Mouse (Mus musculus) adrenal gland, postnatal 14 days (tissue): ENCODE results near the gene Gm10972. TPM values are rescaled to one million over a fixed set of nuclear protein-coding genes. Genes with fewer than 3 reads are reported as not detected.
A peak's percentile ranks its signal among the peaks of the same experiment; 100 is the strongest.
"Not testable (repeated sequence)": the region's sequence is repeated elsewhere in the genome, so short reads cannot be mapped to it uniquely, and the experiment has no call there.

ENCODE experiments used
- DNase-seq: peaks from one replicate; pipeline ENCODE4 v3.0.0; 2021; ENCODE audit warnings: mixed read lengths
- long read RNA-seq, 2 experiments: library from polyadenylated mRNA; stranded (forward); transcript quantifications; one replicate each; pipeline ENCODE4 v2.0.0; 2021
- total RNA-seq: library from RNA; stranded (reverse); gene quantifications from 2 replicates; pipeline ENCODE4 v1.2.3, GENCODE M21; 2021

Gene Gm10972
- not detected in 2 replicates for total RNA-seq
- long read RNA-seq, experiment 1, result 0 reads
- long read RNA-seq, experiment 2, result 0 reads

- not testable (repeated sequence) for DNase-seq
Measured at GRCm38 (mm10) chr3:94642495-94643162, at the start of gene Gm10972. Gene Gm10972 (plus strand): TSS chr3:94643112.

- DNase-seq, result no peak
Measured at GRCm38 (mm10) chr3:94595871-94596287, 47.0 kb upstream of the Gm10972 start.

GRCm38 (mm10) chr3:94597224-94597779, 45.6 kb upstream of the Gm10972 start:
- DNase-seq, result no peak

GRCm38 (mm10) chr3:94601959-94602358, 41.0 kb upstream of the Gm10972 start:
- peak; percentile 70 for DNase-seq

- DNase-seq, result no peak
Measured at GRCm38 (mm10) chr3:94609621-94610020, 33.3 kb upstream of the Gm10972 start.

- DNase-seq, result peak; percentile 62
Measured at GRCm38 (mm10) chr3:94610581-94610980, 32.3 kb upstream of the Gm10972 start.

- no peak for DNase-seq
Measured at GRCm38 (mm10) chr3:94611343-94611742, 31.6 kb upstream of the Gm10972 start.

- no peak for DNase-seq
Measured at GRCm38 (mm10) chr3:94611834-94612233, 31.1 kb upstream of the Gm10972 start.

GRCm38 (mm10) chr3:94612274-94612673, 30.6 kb upstream of the Gm10972 start:
- DNase-seq, result no peak

GRCm38 (mm10) chr3:94613258-94613878, 29.5 kb upstream of the Gm10972 start:
- no peak for DNase-seq

- DNase-seq, result peak; percentile 62
Measured at GRCm38 (mm10) chr3:94616717-94617116, 26.2 kb upstream of the Gm10972 start.

- DNase-seq, result no peak
Measured at GRCm38 (mm10) chr3:94621740-94622507, 21.0 kb upstream of the Gm10972 start.

GRCm38 (mm10) chr3:94622550-94622949, 20.4 kb upstream of the Gm10972 start:
- DNase-seq, result no peak

GRCm38 (mm10) chr3:94624281-94624680, 18.6 kb upstream of the Gm10972 start:
- no peak for DNase-seq

- no peak for DNase-seq
Measured at GRCm38 (mm10) chr3:94628712-94629111, 14.2 kb upstream of the Gm10972 start.

- DNase-seq, result peak; percentile 50
Measured at GRCm38 (mm10) chr3:94629876-94630275, 13.0 kb upstream of the Gm10972 start.

GRCm38 (mm10) chr3:94648755-94649590, 6.1 kb downstream of the Gm10972 start:
- peak; percentile 51 for DNase-seq

- peak; percentile 18 for DNase-seq
Measured at GRCm38 (mm10) chr3:94650409-94650808, 7.5 kb downstream of the Gm10972 start.

GRCm38 (mm10) chr3:94653967-94654366, 11.1 kb downstream of the Gm10972 start:
- not testable (repeated sequence) for DNase-seq

GRCm38 (mm10) chr3:94657852-94658739, 15.2 kb downstream of the Gm10972 start:
- not testable (repeated sequence) for DNase-seq

- DNase-seq, result peak; percentile 84
Measured at GRCm38 (mm10) chr3:94658740-94659095, 15.8 kb downstream of the Gm10972 start, which contains the start of gene Tuft1. Gene Tuft1 (minus strand): TSS chr3:94658872.
